Mouse (Mus musculus) heart, embryonic 12.5 days (tissue): Measurements from ENCODE around the gene Igflr1. TPM values are rescaled to one million over a fixed set of nuclear protein-coding genes. Genes with fewer than 3 reads are reported as not detected.

Experiments used
- microRNA-seq: library from miRNA; unstranded; fragments of <30 nt; microRNA quantifications from one replicate; pipeline ENCODE4, GENCODE M21; 2017
- polyA plus RNA-seq: library from polyadenylated mRNA; unstranded; fragments of >200 nt; fragmentation: Nextera tagmentation; extraction: Ambion mirVana; gene quantifications from 2 replicates; pipeline ENCODE4 v1.2.1, GENCODE M21; 2016

Gene Igflr1
- polyA plus RNA-seq, 1 experiment from 2014 or later, result 2.7 TPM

Small RNA genes within 50 kb of the gene (microRNA-seq; reads per million reads assigned to microRNA genes)
- gene Gm38670 (0.94 reads per million), gene Mir3569 (not detected)

Other genes with a start within 250 kb of the Igflr1 start
- 1.7 and 2.9 TPM in 2 replicates for gene E130208F15Rik, start 243.7 kb upstream of the Igflr1 start, polyA plus RNA-seq
- 16.7 and 17.0 TPM in 2 replicates for gene Sdhaf1, start 241.5 kb upstream of the Igflr1 start, polyA plus RNA-seq
- gene Lrfn3, start 202.7 kb upstream of the Igflr1 start, polyA plus RNA-seq, result 2.3 and 2.8 TPM in 2 replicates
- gene Tyrobp, start 151.7 kb upstream of the Igflr1 start, polyA plus RNA-seq, result 9.5 and 9.8 TPM in 2 replicates
- 1.1 TPM in 1 of 2 replicates, not detected in the other for gene Hcst, start 145.6 kb upstream of the Igflr1 start, polyA plus RNA-seq
- gene Nfkbid, start 143.7 kb upstream of the Igflr1 start, polyA plus RNA-seq, result 0.95 and 1.3 TPM in 2 replicates
- gene Aplp1, start 119.9 kb upstream of the Igflr1 start, polyA plus RNA-seq, result 41.6 and 43.4 TPM in 2 replicates
- 1.1 and 1.3 TPM in 2 replicates for gene Kirrel2, start 107.7 kb upstream of the Igflr1 start, polyA plus RNA-seq
- 0.06 and 0.23 TPM in 2 replicates for gene Nphs1, start 107.1 kb upstream of the Igflr1 start, polyA plus RNA-seq
- 1.00 TPM in 1 of 2 replicates, not detected in the other for gene Prodh2, start 71.8 kb upstream of the Igflr1 start, polyA plus RNA-seq
- gene Arhgap33, start 30.4 kb upstream of the Igflr1 start, polyA plus RNA-seq, result 10.1 and 10.9 TPM in 2 replicates
- 30.5 and 31.6 TPM in 2 replicates for gene Hspb6, start 13.2 kb upstream of the Igflr1 start, polyA plus RNA-seq
- 9.3 and 12.7 TPM in 2 replicates for gene Proser3, start 13.1 kb upstream of the Igflr1 start, polyA plus RNA-seq
- 31.1 and 34.8 TPM in 2 replicates for gene Lin37, start 5.6 kb upstream of the Igflr1 start, polyA plus RNA-seq
- 82.4 and 88.8 TPM in 2 replicates for gene U2af1l4, start 2.1 kb upstream of the Igflr1 start, polyA plus RNA-seq
- gene Gm49396, start 2.1 kb upstream of the Igflr1 start, polyA plus RNA-seq, result 10.5 and 10.6 TPM in 2 replicates
- 115 and 124 TPM in 2 replicates for gene Psenen, start 1.8 kb upstream of the Igflr1 start, polyA plus RNA-seq
- gene Kmt2b, start 23.3 kb downstream of the Igflr1 start, polyA plus RNA-seq, result 4.9 and 5.1 TPM in 2 replicates
- 0.09 and 0.44 TPM in 2 replicates for gene Zbtb32, start 33.5 kb downstream of the Igflr1 start, polyA plus RNA-seq
- gene Upk1a, start 47.4 kb downstream of the Igflr1 start, polyA plus RNA-seq, result 0.44 and 2.5 TPM in 2 replicates
- 1,789 and 1,831 TPM in 2 replicates for gene Cox6b1, start 60.7 kb downstream of the Igflr1 start, polyA plus RNA-seq
- gene Etv2, start 70.4 kb downstream of the Igflr1 start, polyA plus RNA-seq, result 1.1 and 1.4 TPM in 2 replicates
- 96.5 and 103 TPM in 2 replicates for gene Rbm42, start 84.9 kb downstream of the Igflr1 start, polyA plus RNA-seq
- 35.4 and 36.3 TPM in 2 replicates for gene Haus5, start 99.6 kb downstream of the Igflr1 start, polyA plus RNA-seq
- gene Pmis2, start 106.2 kb downstream of the Igflr1 start, polyA plus RNA-seq, result not detected in 2 replicates
- 1.2 and 1.5 TPM in 2 replicates for gene 2200002J24Rik, start 133.5 kb downstream of the Igflr1 start, polyA plus RNA-seq
- gene Atp4a, start 146.8 kb downstream of the Igflr1 start, polyA plus RNA-seq, result 0.78 and 0.98 TPM in 2 replicates
- 158 and 165 TPM in 2 replicates for gene Tmem147, start 164.1 kb downstream of the Igflr1 start, polyA plus RNA-seq
- gene Gapdhs, start 178.3 kb downstream of the Igflr1 start, polyA plus RNA-seq, result not detected in 2 replicates
- gene Sbsn, start 186.0 kb downstream of the Igflr1 start, polyA plus RNA-seq, result 0.58 and 0.72 TPM in 2 replicates
- gene Dmkn, start 198.3 kb downstream of the Igflr1 start, polyA plus RNA-seq, result 1.1 TPM in 2 replicates
- gene Krtdap, start 222.5 kb downstream of the Igflr1 start, polyA plus RNA-seq, result not detected in 2 replicates